Mouse (Mus musculus) thymus, postnatal 4 days (tissue): ENCODE measurements around the gene Mgea5.

Experiments
- DNase-seq: peaks from one replicate; pipeline ENCODE4 v3.0.0; 2021

Gene Mgea5

GRCm38 (mm10) chr19:45747028-45747867, 36.4 kb downstream of the Mgea5 start:
- peak; percentile 94 for DNase-seq

- DNase-seq = peak; percentile 86
Measured at GRCm38 (mm10) chr19:45746153-45747020, 37.2 kb downstream of the Mgea5 start.

- no peak for DNase-seq
Measured at GRCm38 (mm10) chr19:45745344-45746152, 38.1 kb downstream of the Mgea5 start.

- no peak for DNase-seq
Measured at GRCm38 (mm10) chr19:45743619-45744018, 40.0 kb downstream of the Mgea5 start.

- DNase-seq = no peak
Measured at GRCm38 (mm10) chr19:45742984-45743575, 40.6 kb downstream of the Mgea5 start.

- DNase-seq = peak; percentile 60
Measured at GRCm38 (mm10) chr19:45742218-45742983, 41.2 kb downstream of the Mgea5 start, which contains the start of gene Fgf8. Gene Fgf8, minus strand, starts transcription at chr19:45742915.

GRCm38 (mm10) chr19:45741431-45742217, 42.0 kb downstream of the Mgea5 start:
- peak; percentile 52 for DNase-seq

- DNase-seq = no peak
Measured at GRCm38 (mm10) chr19:45740817-45741216, 42.8 kb downstream of the Mgea5 start.

GRCm38 (mm10) chr19:45740233-45740632, 43.4 kb downstream of the Mgea5 start:
- no peak for DNase-seq

- DNase-seq = no peak
Measured at GRCm38 (mm10) chr19:45738521-45738920, 45.1 kb downstream of the Mgea5 start.

GRCm38 (mm10) chr19:45737846-45738484, 45.7 kb downstream of the Mgea5 start:
- DNase-seq = no peak

GRCm38 (mm10) chr19:45737208-45737845, 46.3 kb downstream of the Mgea5 start:
- peak; percentile 59 for DNase-seq

- peak; percentile 82 for DNase-seq
Measured at GRCm38 (mm10) chr19:45736855-45737207, 46.8 kb downstream of the Mgea5 start.

GRCm38 (mm10) chr19:45736241-45736640, 47.4 kb downstream of the Mgea5 start:
- DNase-seq = no peak

GRCm38 (mm10) chr19:45734762-45735161, 48.9 kb downstream of the Mgea5 start:
- DNase-seq = no peak

- DNase-seq = no peak
Measured at GRCm38 (mm10) chr19:45734191-45734590, 49.4 kb downstream of the Mgea5 start.

- DNase-seq = peak; percentile 64
Measured at GRCm38 (mm10) chr19:45733564-45733963, 50.1 kb downstream of the Mgea5 start.

GRCm38 (mm10) chr19:45731658-45732057, 52.0 kb downstream of the Mgea5 start:
- DNase-seq = no peak

- DNase-seq = no peak
Measured at GRCm38 (mm10) chr19:45730042-45730441, 53.6 kb downstream of the Mgea5 start.

- peak; percentile 72 for DNase-seq
Measured at GRCm38 (mm10) chr19:45727231-45727630, 56.4 kb downstream of the Mgea5 start.
